Mouse (Mus musculus) bone marrow, adult 2 months (tissue): Measurements from ENCODE around the gene Acbd4.

Experiments used
- CTCF ChIP-seq: fragments of 200-500 bp; IDR thresholded peaks from 2 replicates; pipeline ENCODE4 v1.5.1; 2011; ENCODE audit warnings: low read length, control low read depth; ENCODE audit not compliant: control insufficient read depth, insufficient read depth
- POLR2A ChIP-seq: fragments of 200-500 bp; IDR thresholded peaks from 2 replicates; pipeline ENCODE4 v1.6.1; 2011; ENCODE audit warnings: low read depth, mild to moderate bottlenecking, control low read depth, low read length, borderline replicate concordance; ENCODE audit not compliant: control insufficient read depth

GRCm38 (mm10) chr11:103058499-103059085 lies 42.9 kb upstream of the Acbd4 start:
- no peak for TF ChIP-seq CTCF
- no peak for TF ChIP-seq POLR2A
